Mouse (Mus musculus): ENCODE results near the gene Gm3755.
"Not testable (repeated sequence)": the region's sequence is repeated elsewhere in the genome, so short reads cannot be mapped to it uniquely, and the experiment has no call there.

The Gm3755 gene

GRCm38 (mm10) chr14:7450817-7451216, at the start of gene Gm3755:
TSS of gene Gm3755 (minus strand) at chr14:7450917.
- not testable (repeated sequence) for DNase-seq (ENCODE audit: low read depth, low spot score)

GRCm38 (mm10) chr14:7488731-7489130, 38.0 kb upstream of the Gm3755 start:
- peak; percentile 6 for DNase-seq (ENCODE audit: low read depth, low spot score)

GRCm38 (mm10) chr14:7483662-7484061, 32.9 kb upstream of the Gm3755 start, which contains the start of gene Gm3752:
TSS of gene Gm3752 (minus strand) at chr14:7483762.
- not testable (repeated sequence) for DNase-seq (ENCODE audit: low read depth, low spot score)

- DNase-seq (ENCODE audit: low read depth, low spot score), result not testable (repeated sequence)
Observed at GRCm38 (mm10) chr14:7422496-7422895, 28.2 kb downstream of the Gm3755 start.
